Mouse (Mus musculus) heart, adult 18-20 months (tissue): ENCODE results near the gene Sox11. TPM values are rescaled to one million over a fixed set of nuclear protein-coding genes. Genes with fewer than 3 reads are reported as not detected.
A peak's percentile ranks its signal among the peaks of the same experiment; 100 is the strongest.

ENCODE experiments used
- DNase-seq, 2 experiments: peaks; one replicate each; pipeline ENCODE4 v3.0.0; 2021 to 2022; ENCODE audit warnings: mixed read lengths in 1 of 2
- total RNA-seq, 2 experiments: library from RNA; stranded (reverse); gene quantifications; 2 replicates each; pipeline ENCODE4 v1.2.3; 2021

The Sox11 gene
- total RNA-seq, 2 experiments from 2014 or later: not detected

GRCm38 (mm10) chr12:27336336-27336735 lies 6.0 kb downstream of the Sox11 start:
- no peak for DNase-seq

DNA sequence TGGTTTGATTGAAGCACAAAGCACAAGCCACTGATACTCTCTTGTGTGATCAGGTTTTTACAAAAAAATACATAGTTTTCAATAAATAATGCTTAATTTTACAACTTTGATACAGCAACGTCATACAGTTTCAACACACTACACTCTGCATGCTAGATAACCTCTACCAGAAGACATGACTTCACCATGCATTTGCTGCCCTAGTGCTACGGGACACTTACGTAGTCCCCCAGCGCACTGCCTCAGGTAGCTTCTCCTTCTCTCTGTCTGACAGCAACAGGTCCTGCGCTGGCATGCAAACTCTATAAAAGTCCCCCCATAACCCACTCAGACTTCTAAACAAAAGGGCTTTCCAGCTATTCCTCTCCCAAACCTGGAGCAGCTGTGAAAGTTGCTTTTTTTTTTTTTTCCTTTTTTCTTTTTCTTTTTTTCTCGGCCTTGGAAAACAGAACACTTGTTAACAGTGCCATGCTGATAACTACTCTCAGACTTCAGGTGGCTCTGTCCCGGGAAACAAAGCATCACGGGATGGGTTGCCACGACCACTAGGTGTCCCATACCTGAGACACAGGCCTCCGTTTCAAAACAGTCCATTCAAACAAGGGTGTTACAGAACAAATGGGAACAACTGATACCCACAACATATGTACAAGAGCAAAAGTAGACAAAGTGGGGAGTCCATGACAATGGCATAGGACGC lies 6.9 kb downstream of the Sox11 start:
- DNase-seq: no peak

DNA sequence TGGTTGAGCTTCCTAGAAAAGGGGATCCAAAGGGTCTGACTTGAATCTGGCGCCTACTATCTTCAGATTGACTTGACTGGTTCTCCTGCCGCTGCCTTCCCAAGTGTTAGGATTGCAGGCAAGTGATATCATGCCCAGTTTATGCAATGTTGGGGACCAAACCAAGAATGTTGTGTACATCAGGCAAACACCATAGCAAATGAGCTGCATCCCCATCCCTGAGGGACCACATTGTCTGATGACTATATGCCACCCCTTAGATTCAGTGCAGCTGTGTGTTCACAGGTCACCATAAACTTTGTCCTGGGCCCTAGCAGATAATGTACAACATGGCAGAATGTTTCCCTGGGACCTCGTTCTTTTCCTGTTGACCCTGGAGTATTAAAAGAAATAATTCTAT lies 8.8 kb downstream of the Sox11 start:
- no peak for DNase-seq

DNA sequence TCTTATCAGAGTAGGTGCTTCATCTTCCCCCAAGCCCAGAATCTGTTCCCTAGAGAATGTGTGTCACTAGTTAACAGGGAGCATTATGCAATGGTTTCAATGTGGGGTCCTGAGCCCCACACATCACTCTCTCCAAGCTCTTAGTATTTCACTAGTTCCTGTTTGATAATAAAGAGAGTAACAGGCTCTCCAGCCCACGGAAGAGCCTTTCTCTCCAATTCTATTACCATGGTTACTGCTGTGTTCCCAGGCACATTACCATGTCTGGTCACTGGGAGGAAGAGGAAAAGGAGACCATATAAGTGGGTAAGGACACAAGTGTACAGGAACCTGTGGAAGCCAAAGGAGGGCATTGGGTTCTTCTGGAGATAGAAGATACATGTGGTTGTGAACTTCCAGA lies 19.0 kb downstream of the Sox11 start:
- DNase-seq: no peak

DNA sequence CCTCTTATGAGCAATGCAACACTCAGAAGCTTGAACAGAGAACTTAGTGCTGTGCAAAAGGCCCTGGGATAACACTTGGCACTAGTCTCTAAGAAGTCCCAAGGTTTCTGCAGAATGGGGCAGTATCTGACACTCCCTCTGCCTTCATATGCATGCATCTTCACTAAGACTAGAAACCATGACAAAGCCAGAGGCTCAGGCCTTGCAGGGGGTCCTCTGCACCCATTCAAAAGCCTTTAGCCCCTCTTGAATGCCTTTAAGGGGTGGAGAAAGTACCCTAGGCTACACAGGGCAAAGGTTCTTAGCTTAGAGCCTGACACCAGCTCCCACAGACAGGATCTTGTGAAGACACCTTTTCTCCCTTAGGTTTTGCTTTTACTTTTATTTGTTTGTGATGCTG lies 21.7 kb downstream of the Sox11 start:
- no peak for DNase-seq

DNA sequence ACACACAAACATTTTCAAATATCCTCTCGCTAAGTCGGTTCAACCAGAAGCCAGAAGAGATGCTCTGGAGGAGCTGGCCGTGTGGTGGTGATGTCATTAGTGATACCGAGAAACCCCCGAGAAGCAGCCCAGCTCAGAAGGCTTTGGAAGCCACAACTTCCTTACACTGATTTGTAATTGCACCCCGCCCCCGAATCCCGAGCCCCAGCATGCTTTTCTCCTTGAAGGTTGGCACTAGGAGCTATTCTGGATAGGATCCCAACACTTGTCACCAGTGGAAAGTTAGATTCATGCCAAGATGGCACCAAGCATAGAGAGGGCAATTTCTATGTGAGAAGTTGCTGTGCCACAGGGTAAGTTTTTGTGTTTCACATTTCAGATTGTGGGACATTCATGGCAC lies 29.4 kb downstream of the Sox11 start:
- DNase-seq: peak; percentile 11 to 31

- no peak for DNase-seq
These were observed 30.4 kb downstream of the Sox11 start for GRCm38 (mm10) chr12:27311854-27312466.

- DNase-seq: no peak
These were observed 31.0 kb downstream of the Sox11 start for GRCm38 (mm10) chr12:27311316-27311832.

DNA sequence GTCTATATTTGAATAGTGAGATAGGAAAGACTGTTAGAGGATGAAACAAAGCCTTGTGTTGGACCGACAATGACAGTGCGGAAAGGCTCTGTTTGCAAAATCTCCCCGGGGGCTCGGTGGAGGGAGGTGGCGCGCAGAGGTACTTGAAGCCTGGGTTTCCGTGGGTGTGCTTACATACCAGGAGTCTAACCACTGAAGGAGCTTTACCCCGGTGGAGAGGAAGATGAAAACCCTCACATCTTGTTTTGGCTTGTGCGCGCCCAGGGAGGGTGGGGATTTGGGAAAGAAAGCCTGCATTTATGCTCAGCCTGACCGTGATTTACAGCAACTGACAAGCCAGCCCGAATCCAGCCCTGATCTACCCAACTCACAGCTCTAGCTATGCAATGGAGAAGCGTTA lies 31.7 kb downstream of the Sox11 start:
- no peak for DNase-seq

DNA sequence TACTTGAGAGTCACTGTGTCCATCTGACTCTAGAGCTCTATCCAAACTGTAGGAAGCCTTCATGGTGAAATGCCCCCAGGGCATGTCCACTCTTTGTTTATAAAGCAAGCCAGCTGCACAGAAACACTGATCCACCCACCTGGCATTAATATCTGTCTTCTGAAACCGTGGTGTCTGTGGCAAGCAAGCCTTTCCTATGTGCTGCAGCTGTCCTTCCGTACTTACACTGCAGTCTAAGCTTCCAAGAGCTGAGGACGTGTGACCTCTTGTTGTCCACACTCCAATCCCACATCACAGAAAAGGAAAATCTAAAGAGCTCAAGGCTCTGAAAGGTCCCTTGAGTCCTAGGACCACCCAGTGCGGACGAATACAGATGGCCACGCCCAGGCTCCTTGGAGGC lies 32.4 kb downstream of the Sox11 start:
- no peak for DNase-seq

DNA sequence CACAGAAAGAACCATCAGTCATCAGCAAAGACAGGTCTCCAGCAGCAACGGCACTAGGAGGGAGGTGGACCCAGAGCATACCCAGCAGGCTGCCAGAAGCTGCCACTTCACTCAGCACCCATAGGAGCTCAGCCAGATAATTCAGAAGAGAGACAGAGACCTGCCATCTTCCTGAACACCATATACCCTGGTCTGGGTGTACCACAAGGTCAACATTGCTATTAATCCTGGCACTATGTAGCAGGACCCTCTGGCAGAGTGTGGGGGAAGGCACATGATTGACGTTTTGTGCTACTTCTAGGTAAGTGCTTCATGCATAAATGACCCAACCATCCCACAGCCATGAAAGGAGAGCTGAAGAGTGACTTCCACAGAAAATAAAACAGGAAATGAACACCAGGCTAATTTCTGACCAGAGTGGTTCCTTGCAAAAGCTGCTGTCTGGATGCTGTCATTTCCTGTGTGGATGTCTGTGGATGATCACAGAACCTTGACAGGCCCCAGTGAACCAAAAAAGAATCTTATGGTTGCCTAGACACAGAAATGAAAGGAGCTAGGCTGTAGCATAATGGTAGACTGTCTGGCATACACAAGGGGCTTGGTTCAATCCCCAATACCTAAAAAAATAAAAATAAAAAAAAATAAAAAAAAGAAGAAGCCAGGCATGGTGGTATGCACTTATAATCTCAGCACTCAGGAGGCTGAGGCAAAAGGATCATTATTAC lies 37.5 kb downstream of the Sox11 start:
- DNase-seq: no peak

DNA sequence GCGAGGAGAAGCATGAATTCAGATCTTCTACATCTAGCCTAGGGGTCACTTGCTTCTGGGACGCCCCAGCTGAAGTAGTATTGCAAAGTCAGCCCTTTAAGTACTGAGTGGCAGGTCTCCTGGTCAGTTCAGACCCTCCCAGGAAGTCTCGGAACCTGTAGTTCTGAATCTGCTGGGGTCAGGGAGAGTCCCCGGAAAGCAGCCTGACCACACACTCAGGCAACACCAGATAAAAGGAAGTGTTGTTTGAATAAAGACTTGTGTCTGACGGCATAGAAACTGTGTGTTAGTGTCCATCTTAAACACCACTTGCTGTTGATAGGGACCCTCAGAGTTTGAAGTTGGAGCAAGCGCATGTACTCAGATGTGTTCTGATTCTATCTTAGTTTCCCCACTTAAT lies 39.2 kb downstream of the Sox11 start:
- no peak for DNase-seq

DNA sequence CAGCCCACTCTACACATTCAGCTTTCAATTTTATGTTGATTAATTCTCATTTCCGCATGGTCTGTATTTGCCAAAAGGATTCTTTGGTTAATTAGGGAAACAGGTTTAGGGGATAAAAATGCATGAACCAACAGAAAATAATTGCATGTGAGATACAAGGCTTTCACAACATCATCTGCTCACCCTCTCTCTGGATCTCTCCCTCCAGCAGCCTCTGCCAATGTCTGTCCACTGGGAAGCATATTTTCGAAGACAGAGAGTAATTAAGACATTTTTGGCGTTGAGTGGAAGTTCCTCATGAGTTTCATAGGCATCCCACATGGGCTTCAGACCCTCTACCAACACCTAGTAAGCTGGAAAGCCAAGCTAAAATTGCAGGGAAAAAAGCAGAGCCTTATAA lies 43.7 kb downstream of the Sox11 start:
- DNase-seq: no peak

DNA sequence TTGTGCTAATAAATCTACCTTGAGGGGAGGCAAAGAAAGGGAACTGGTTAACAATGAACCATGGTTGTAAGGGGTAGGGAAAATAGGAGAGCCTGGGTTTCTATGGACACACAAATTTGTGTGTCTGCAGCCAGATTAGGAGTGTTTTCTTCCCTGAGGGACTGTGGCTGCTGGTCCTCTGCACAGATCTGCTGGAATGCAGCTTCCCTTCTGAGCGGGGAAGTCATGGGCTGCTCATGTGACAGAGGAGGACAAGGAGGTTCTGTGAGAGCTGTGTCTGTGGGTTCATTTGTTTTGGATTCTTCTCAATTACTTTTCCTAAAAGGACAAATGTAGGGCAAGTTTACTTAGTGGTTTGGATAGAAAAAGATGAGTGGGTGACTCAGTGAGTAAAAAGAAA lies 48.2 kb downstream of the Sox11 start:
- DNase-seq: no peak

DNA sequence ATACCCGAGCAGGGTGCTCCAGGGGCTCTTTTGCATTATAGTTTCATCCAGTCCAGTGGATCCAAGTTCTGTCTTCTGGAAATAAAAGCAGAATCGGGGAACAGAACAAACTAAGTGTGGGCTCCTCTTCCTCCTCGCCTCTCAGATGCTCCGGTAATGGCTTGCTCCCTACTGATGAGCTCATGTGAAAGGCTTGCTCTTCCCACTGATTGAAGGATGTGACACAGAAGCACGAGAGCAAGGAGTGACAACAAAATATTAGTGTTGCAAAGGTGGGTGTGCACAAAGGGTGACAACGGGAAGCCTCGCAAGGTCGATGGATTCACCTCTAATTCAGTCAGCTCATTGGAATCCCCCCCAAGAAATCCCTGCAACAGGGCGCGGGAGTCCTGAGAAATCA lies 48.6 kb downstream of the Sox11 start:
- DNase-seq: no peak

- DNase-seq: no peak
These were observed 49.2 kb downstream of the Sox11 start for GRCm38 (mm10) chr12:27293208-27293607.
